Comparison of ENCODE assay signal across 30 mouse cellular contexts in the genomic region with DNA sequence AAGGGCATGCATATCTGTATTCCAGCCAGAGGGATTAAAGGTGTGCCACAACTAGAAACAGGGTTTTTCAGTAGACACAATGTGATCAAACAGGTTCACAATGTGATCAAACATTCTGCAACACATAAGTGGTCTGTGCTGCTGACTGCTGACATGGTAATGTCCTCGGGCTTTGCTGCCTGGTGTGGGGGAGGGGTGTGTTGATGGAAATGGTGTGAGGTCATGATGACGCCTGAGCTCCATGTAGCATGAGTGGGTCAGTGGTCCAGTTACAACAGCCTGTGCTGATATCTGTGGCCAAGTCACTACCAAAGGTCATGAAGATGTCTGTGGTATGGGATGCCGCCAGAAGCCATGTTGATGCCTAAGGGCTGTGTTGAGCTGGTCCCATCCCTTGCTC. TPM values are rescaled to one million over a fixed set of nuclear protein-coding genes. Genes with fewer than 3 reads are reported as not detected.
"Had no signal": no experiment of that assay in that cellular context is flagged by ENCODE, and none has a peak within 500 bp of the region (broad histone marks: within the 10 kb centered on the region; RNA-seq: fewer than 3 reads in every experiment).

No protein-coding gene starts in this region.

- DNase-seq: cerebellum, adult 2 months; cerebellum, adult 8-10 months; cerebellum, adult 9-10 months; cerebellum, adult 9-11 months; cerebellum, postnatal 10 days; cerebellum, postnatal 14 days; cerebellum, postnatal 25 days; cerebellum, postnatal 36 days; embryo, embryonic 11 days; forebrain, postnatal 0 days; gastrocnemius, adult 2 months; gastrocnemius, postnatal 10 days; gastrocnemius, postnatal 14 days; gastrocnemius, postnatal 25 days; gastrocnemius, postnatal 36 days; heart, adult 18-20 months; heart, adult 2 months had no signal

- H3K9ac ChIP-seq: embryonic facial prominence, embryonic 12.5 days; embryonic facial prominence, embryonic 13.5 days; embryonic facial prominence, embryonic 15.5 days; forebrain, embryonic 12.5 days; forebrain, embryonic 13.5 days; forebrain, embryonic 15.5 days; forebrain, postnatal 0 days had no signal

- H3K27me3 ChIP-seq: embryonic facial prominence, embryonic 12.5 days; embryonic facial prominence, embryonic 13.5 days; embryonic facial prominence, embryonic 15.5 days; forebrain, embryonic 12.5 days; forebrain, embryonic 13.5 days; forebrain, embryonic 15.5 days had no signal

- H3K27ac ChIP-seq: embryonic facial prominence, embryonic 10.5 days; embryonic facial prominence, embryonic 12.5 days; embryonic facial prominence, embryonic 13.5 days; embryonic facial prominence, embryonic 15.5 days; forebrain, embryonic 10.5 days; forebrain, embryonic 12.5 days; forebrain, embryonic 13.5 days; forebrain, embryonic 15.5 days; gastrocnemius, adult 2 months; heart, adult 2 months had no signal

- ATAC-seq: forebrain, embryonic 13.5 days; forebrain, embryonic 14.5 days; forebrain, embryonic 15.5 days; forebrain, embryonic 16.5 days; forebrain, postnatal 0 days had no signal

- H3K4me3 ChIP-seq: embryonic facial prominence, embryonic 10.5 days; embryonic facial prominence, embryonic 12.5 days; embryonic facial prominence, embryonic 13.5 days; embryonic facial prominence, embryonic 15.5 days; erythroblast, embryonic 14.5 days; forebrain, embryonic 10.5 days; forebrain, embryonic 12.5 days; forebrain, embryonic 13.5 days; forebrain, embryonic 15.5 days; gastrocnemius, adult 2 months; heart, adult 2 months had no signal

- H3K4me2 ChIP-seq: embryonic facial prominence, embryonic 12.5 days; embryonic facial prominence, embryonic 13.5 days; embryonic facial prominence, embryonic 15.5 days; forebrain, embryonic 12.5 days; forebrain, embryonic 13.5 days; forebrain, embryonic 15.5 days had no signal

- H3K4me1 ChIP-seq: embryonic facial prominence, embryonic 13.5 days; embryonic facial prominence, embryonic 15.5 days; forebrain, embryonic 10.5 days; forebrain, embryonic 12.5 days; forebrain, embryonic 13.5 days; forebrain, embryonic 15.5 days had no signal

- H3K36me3 ChIP-seq: embryonic facial prominence, embryonic 10.5 days; embryonic facial prominence, embryonic 12.5 days; embryonic facial prominence, embryonic 13.5 days; embryonic facial prominence, embryonic 15.5 days; forebrain, embryonic 10.5 days; forebrain, embryonic 12.5 days; forebrain, embryonic 15.5 days had no signal

- H3K9me3 ChIP-seq: embryonic facial prominence, embryonic 12.5 days; embryonic facial prominence, embryonic 13.5 days; embryonic facial prominence, embryonic 15.5 days; forebrain, embryonic 10.5 days; forebrain, embryonic 12.5 days; forebrain, embryonic 13.5 days; forebrain, embryonic 15.5 days had no signal

RNA-seq across cellular contexts. Expression of a gene that starts 34.2 kb away (rescaled TPM):
- total RNA-seq: common myeloid progenitor, adult 5-6 weeks; granulocyte monocyte progenitor cell, adult 5-6 weeks had no signal

RNA-seq across cellular contexts. Expression of a gene that starts 34.8 kb away (rescaled TPM):
- total RNA-seq: common myeloid progenitor, adult 5-6 weeks had no signal
